Mouse (Mus musculus) ES-CJ7 (cell line): ENCODE measurements around the gene Exosc10.

Experiments used
- DNase-seq: peaks from one replicate; pipeline ENCODE4 v3.0.0; 2011; ENCODE audit warnings: low read depth, low spot score

Gene Exosc10

DNA sequence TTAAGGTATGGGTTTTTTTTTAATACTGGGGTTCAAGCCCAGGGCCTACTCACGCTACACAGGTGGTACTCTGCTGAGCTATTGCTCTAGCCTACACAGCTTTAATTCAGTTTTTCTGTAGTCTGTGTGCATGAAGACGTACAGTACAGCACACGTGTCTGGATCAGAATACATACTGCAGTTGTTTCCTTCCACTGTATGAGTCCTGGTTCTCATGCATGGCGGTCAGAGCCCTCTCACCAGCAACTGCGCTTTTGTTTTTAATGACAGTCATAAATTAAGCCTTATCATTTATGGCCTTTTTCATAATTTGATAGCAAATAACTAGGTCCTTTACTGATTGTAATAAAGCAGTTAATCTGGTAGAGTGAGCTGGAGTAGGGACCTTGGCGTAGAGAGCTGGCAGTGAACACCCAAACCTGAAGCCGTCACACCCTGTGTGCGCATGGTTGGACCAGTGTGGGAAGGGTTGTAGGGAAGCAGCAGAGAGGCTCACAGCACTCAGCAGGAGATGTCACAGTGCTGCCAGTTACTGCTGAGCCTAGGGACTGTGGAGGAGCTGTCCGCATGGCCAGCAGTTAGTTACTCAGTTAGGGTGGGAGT is 12.6 kb downstream of the Exosc10 start:
- no peak for DNase-seq

DNA sequence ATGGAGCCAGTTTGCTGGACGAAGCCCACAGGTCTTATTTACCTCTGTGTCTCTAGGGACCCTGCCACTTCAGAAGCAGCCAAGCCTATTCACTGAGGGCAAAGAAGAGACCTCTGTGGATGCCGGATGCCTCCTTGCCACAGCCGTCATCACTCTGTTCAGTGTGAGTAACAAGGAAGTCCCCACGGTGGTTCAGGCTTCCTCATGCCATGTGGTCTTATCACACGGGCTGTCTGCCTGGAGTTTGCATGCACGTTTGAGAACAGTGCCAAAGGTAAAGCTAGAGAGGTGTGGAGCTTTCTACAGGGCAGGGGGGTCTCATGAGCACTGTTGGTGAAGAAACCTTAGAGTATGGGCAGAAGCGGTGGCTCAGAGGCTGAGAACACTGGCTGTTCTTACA is 15.0 kb downstream of the Exosc10 start:
- DNase-seq: no peak

DNA sequence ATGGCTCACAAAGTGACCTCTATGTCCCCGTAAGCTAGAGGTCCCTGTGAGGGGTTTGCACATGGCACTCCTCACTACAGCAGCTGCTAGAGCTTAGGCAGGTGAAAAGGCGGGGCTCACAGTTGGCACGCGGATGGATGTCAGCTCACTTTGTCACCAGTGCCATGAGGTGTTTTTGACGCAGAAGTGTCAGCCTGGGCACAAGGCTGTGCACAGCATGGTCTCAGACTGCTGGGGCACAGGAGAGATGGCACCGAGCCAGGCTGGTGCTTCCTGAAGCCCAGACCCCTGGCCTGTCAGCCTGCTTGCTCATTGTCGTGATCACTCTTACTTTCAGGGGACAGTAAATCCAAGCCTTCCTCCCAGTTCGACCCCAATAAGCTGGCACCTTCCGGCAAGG is 22.5 kb downstream of the Exosc10 start:
- DNase-seq: no peak

DNA sequence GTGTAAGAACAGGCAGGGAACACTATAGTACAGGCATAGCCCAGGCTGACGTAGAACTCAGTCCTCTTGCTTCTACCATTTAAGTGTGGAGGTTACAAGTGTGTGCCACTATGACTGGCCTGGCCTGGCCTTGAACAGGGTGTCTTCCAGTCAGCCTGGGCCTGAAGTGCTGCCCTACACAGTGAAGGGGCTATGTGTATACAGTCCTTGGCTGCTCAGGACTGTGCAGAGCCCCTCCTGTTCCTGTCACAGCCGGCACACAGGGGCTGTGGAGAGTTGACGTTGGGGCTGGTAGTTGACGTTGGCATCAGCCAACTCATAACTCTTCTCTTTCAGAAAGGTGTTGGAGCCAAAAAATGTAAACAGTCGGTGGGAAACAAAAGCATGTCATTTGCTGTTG is 23.2 kb downstream of the Exosc10 start:
- no peak for DNase-seq

DNA sequence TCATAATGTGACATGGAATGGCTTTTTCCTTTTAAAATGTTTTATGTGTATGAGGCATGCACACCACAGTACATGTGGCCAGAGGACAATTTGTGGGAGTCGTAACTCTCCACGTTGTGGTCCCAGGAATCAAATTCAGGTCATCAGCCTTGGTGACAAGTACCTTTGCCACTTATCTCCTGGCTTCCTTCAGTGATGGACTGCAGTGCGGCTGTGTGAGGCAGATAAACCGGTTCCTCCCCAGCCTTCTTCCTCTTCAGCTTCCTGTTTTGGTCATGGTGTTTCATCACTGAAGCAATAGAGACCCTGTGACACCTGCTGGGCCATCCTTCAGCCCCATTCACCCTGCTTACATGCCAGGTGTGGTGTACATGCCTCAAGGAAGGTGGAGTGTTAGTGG is 25.0 kb downstream of the Exosc10 start:
- DNase-seq: no peak

DNA sequence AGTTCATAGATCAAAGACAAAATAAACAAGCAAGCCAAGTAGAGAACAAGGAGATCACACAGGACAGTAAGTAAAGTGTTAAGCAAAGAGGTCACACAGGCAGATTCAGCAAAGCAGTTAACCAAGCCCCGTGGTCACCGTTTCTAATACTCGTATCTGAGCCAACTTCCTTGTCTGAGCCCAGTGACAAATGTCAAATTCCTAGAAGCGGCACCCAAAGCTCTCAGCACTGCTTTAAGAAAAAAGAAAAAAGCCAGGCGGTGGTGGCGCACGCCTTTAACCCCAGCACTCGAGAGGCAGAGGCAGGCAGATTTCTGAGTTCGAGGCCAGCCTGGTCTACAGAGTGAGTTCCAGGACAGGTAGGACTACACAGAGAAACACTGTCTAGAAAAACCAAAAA is 28.4 kb downstream of the Exosc10 start:
- no peak for DNase-seq

DNA sequence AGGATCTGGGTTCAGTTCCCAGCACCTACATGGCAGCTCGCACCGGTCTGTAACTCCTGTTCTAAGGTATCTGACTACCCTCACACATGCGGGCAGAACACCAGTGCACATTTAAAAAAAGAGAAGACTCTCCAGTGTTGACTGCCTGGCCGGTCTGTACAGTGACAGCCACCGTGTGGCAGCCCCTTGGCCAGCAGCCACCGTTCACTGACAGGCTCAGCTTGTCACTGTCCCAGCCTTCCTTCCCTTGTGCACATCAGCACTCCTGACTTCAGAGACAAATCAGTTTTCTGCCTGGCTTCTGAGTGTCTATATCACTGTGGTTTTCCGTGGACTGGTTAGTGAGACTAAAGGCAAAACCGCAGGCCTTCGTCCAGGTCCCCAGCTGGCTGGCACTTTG is 30.6 kb downstream of the Exosc10 start:
- no peak for DNase-seq

DNA sequence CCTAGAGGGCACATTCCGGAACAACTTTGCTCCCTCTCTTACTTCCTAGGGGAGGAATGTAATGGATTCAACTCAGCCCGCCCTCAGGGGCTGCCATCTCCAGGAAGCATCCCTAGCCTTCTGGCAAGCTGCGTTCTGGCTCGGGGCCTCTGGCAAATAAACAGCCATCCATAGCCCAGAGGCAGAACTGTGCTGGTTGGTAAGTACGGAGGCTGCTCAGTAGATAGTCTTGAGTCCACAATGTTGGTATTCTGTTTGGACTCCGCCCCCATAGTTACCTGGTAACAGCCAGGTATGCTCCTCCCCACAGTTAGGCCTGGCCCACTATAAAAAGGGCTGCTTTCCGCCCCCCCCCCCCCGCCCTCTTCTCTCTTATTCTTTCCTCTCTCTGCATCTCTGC is 31.3 kb downstream of the Exosc10 start:
- peak; percentile 65 for DNase-seq

DNA sequence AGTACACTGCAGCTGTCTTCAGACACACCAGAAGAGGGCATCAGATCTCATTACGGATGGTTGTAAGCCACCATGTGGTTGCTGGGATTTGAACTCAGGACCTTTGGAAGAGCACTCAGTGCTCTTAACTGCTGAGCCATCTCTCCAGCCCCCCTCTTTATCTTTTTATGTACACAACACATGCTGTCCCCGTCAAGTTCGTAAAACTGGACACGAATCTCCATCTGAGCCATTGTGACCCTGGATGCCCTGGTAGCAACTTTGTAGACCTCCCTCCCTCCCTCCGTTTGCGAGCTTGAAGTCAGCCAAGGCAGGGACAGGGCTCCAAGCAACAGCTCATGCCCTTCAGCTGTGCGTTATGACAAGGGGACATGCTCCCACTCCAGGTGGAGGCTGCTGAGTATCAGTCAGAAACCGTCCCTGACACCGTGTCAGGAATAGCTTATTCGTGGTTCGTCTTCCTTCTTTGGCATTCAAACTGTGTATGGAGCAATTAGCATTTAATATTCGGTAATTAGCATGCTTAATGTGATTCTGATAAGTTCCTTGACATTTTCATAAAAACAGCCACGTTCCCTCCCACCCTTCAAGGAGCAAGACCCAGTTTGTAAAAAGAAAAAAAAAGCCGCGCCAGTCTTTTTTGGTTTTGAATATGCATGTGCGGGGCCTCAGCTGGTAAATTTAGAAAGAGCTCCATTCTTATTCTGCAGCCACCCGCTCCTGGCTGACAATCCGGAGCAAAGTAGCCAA is 32.4 kb downstream of the Exosc10 start:
- DNase-seq: peak; percentile 52

DNA sequence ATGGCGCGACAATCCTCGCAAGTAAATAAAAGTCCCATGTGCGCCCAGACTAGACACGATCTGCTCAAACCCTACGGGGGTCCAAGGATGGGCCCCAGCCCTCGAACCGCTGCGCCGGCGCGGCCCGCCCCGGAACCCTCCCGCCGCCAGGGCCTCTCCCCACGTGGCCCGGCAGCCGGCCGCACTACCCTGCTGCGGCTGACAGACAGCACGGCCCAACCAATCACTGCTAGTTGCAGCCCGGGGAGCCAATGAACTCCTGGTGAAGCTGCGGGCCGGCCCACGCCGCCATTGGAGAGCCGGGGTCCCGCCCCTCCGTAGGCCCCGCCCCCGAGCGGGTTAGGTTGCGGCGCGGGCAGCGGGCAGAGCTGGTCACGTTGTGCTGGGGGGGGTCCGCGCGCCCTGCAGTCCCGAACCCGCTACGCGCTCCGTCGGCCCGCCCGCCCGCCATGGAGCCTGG is 33.0 kb downstream of the Exosc10 start, which contains the start of gene Srm:
Srm (plus strand) TSS at position 333 of the 460 bp plus-strand sequence.
- DNase-seq: peak; percentile 96

DNA sequence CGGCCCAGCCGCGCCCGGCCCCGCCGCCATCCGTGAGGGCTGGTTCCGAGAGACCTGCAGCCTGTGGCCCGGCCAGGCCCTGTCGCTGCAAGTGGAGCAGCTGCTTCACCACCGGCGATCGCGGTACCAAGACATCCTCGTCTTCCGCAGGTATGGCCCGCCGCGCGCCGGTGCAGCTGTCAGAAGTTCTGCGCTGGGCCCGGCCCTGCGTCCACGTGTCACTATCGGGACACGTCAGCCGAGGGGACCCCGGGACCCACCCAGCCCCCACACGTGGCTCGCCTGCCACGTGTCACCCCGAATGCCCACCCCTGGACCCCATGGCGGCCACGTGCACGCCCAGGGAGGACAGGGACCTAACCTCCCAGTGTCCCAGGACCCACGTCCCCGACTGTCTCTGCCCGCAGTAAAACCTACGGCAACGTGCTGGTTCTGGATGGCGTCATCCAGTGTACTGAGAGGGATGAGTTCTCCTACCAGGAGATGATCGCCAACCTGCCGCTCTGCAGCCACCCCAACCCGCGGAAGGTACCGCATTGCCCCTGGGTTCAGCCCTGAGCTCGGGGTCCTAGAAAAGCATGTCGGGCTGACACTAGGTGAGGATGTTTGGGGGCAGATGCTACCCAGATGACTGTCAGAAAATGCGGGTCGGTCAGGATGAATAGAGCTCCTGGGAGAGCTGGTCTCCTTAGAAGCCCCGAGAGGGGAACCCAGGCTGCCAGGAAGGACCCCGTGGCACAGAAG is 33.6 kb downstream of the Exosc10 start:
- no peak for DNase-seq

DNA sequence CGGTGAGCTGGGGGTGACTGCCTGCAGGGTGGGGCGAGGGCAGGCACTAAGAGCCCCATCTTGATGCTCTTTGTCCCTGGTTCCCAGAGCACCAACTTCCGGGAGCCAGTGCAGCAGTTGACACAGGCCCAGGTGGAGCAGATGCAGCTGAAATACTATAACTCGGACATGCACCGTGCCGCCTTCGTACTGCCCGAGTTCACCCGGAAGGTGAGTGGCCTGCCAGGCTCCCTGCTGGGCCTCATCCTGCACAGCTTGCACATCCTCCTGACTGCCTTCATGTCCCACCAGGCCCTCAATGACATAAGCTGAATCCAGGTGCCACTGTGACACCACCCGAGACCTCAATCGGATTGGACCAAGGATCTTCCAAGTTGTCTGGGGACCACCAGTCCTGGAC is 35.8 kb downstream of the Exosc10 start:
- DNase-seq: no peak

DNA sequence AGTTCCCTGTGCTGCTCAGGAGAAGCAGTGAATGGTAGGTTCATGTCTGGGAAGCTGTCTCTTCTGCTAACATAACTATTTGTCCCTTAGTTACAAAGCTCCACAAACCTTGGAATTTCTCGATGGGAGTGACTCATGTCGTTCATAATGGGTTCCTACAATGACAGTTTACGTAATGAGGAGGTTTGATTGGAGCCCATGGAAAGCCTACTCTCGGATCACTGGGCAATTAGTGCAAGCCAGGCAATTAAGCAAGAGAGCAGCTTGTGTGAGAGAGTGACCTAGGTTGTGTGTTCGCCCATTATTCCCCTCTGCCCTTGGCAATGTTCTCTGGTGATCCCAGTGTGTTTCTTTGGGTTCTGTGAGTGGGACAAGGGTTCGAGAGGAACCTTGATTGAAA is 37.7 kb downstream of the Exosc10 start:
- no peak for DNase-seq

DNA sequence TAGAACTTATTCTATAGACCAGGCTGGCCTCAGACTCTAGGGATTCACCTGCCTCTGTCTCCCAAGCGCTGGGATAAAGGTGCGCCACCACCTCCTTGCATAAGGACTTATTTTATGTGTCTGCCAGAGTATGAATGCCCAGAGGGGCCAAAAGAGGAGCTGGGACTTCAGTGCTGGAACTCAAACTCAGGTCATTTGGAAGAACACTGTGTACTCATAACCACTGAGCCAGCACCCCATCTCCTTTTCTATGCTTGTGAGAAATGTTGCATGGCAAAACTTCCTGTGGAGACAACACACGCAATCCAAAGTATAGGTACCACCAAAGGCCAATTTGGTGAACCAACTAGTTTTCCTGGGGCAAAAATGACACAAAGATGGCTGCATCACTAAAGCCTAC is 38.5 kb downstream of the Exosc10 start:
- no peak for DNase-seq

DNA sequence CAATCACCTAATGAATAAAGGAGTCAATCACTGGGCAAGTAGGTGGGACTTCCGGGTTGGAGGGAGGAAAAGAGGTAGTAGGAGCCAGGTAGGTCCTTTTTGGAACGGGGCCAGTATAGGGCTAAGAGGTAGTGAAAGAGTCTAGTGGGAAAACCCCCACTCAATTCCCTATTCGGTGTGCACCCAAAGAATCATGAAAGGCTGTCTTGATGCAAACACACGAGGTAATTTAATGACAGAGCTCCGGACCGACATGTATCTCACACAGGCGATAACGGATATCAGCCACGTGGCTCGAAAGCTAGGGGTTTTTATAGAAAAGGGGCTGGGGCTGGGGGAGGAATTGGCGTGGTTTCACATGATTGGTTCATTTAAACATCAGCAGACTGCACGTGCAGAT is 40.6 kb downstream of the Exosc10 start:
- no peak for DNase-seq

DNA sequence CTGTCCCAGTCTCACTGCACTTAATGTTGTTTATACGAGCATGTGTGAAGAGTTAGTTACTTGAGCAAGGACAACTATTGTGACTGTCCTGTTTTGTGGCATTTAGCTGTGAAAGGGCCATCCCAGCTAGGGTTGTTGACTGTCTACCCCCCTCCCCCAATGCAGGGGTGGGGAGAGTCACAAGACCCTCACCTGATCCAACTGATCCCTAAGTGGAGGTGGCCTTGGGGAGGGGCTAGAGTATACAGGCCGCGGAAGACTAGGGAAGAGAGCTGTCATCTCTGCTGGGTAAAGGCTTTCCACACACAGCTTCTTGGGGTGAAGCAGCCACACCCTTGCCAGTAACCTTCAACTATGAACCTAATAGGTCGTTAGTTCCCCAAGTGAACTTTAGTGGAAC is 42.1 kb downstream of the Exosc10 start:
- peak; percentile 54 for DNase-seq

DNA sequence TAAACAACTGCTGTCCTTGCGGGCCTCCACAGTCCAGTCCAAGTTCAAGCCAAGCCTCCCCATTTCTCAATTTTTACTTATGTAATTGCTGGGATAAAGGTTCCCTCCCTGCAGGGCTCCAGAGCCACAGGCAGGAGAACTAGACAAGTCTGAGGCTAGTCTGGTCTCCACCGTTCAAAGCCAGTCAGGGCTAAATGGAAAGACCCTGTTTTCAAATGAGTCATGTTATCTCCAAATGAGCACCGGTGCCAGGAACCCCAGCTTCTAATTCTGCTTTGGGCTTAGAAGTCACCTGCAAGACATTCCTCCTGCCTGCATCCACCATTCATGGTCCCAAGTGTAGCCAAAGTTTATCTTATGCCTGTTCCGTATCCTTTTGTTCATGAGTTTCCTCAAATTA is 43.6 kb downstream of the Exosc10 start:
- no peak for DNase-seq

DNA sequence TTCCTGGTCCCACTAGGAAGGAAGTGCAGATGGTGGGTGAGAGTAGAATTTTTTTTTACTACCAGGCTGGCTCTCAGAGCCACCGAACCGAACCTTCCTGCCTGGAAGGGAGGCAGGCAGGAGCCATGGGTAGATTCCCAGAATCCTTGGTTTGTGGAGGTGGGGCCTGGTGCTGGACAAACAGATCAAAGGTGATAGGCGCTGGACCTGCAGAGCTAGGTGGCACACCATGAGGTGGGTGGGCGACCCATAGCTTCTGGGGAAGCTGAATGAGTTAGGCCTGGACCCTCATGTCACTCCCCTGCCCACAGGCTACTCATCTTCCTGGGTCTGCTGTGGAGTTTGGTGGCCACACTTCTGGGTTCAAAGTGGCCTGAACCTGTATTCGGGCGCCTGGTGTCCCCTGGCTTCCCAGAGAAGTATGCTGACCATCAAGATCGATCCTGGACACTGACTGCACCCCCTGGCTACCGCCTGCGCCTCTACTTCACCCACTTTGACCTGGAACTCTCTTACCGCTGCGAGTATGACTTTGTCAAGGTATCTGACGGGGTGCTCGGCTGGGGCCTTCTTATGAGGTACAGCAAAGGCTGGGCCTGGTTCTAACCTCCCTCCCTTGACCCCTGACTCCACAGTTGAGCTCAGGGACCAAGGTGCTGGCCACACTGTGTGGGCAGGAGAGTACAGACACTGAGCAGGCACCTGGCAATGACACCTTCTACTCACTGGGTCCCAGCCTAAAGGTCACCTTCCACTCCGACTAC is 44.3 kb downstream of the Exosc10 start, which contains the start of gene Masp2:
Masp2 (plus strand) TSS at position 198 of the 764 bp plus-strand sequence.
- DNase-seq: no peak

DNA sequence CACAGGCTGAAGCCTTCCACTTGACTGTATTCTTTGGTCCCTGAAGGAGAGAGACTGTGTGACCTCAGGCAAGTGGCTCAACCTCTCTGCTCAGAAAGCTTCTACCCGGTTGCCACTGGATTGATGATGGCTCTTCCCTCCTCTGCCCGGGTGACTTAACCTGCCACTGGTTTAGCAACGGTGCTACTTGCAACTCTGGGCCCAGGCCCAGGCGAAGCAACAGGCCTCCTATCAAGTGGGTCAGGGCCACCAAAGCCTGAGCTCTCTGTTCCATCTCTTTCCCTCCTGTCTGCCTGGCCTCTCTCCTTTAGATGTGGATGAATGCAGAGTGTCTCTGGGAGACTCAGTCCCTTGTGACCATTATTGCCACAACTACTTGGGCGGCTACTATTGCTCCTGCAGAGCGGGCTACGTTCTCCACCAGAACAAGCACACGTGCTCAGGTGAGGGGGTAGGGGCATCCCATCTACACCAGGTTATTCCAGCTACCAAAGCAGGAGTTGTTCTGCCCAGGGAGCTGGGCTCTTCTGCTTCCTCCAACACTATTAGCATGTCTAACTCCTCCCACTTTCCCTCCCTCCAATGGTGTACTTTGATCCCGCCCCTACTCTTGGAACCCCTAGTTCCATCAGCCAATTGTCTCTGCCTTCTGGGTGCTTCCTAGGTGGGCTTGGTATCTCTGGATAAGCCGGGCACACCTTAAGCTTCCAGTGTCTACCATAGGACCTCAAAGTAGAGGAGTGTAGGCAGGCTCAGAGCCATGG is 45.3 kb downstream of the Exosc10 start:
- DNase-seq: no peak

DNA sequence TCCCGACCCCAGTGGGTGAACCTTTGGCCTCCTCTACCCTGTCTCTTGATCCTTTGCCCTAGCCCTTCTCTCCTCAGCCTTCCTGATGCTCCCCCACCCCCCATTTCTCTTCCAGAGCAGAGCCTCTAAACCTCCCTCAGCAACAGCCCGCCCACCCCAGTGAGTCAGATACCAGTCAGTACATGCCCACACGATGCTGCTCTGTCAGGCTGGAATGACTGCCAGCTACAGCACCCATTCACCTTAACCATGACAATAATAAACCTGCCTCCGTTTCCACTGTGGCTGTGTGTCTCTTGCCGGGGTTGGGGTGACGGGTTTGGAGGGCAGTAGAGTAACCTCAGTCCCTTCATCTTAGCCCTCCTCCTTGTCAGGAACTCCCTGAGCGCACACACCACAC is 45.9 kb downstream of the Exosc10 start:
- DNase-seq: no peak

DNA sequence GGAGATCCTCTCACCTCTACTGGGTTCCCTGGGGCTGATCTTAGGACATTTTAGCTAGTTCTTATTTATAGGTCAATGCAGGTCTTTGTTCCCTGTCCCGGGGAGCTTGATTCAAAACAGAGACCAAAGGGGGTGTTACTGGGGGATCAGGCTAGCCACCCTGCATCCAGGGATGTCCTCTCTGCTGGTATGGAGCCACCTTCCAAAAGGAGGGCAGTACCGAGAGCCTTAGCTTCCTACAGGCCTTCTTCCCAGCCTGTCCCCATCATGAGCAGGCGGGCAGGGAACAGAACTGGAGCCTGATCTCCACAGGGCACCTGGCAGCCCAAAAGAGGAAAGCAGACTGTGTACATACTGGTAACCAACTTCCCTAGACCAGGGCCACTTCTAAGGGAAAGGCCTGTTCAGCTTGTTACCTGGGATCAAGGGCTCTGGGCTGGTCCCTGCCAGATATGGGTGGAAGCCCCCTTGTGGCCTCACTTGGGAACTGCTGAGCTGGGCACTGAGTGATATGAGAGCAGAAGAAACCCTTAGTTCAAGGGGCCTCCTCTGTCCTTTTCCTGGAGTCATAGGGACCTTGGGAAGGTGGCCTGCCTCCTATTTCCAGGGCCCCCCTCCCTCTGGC is 46.4 kb downstream of the Exosc10 start:
- peak; percentile 80 for DNase-seq
